Mouse (Mus musculus) kidney, postnatal 0 days (tissue): ENCODE measurements around the gene Fam129a. TPM values are rescaled to one million over a fixed set of nuclear protein-coding genes. Genes with fewer than 3 reads are reported as not detected.
A peak's percentile ranks its signal among the peaks of the same experiment; 100 is the strongest.

Experiments used
- ATAC-seq: fragments of 200-750 bp; cut with Nextera tagmentation; replicated peaks from 2 replicates; pipeline ENCODE4 v1.8.0; 2017; ENCODE audit warnings: low read depth, moderate number of reproducible peaks, moderate TSS enrichment, moderate library complexity; ENCODE audit not compliant: low FRiP score
- DNase-seq: peaks from one replicate; pipeline ENCODE4 v3.0.0-alpha.2; 2016; ENCODE audit warnings: low spot score
- H3K27ac ChIP-seq: fragments of 300-500 bp; sonication (generic); 2 replicates; pipeline ENCODE4 v1.5.1; 2014; ENCODE audit warnings: mild to moderate bottlenecking
- H3K27me3 ChIP-seq: fragments of 300-500 bp; sonication (generic); 2 replicates; pipeline ENCODE4 v1.6.1; 2014; ENCODE audit warnings: low read length, mixed read lengths; ENCODE audit not compliant: insufficient read depth
- H3K36me3 ChIP-seq: fragments of 300-500 bp; sonication (generic); 2 replicates; pipeline ENCODE4 v1.6.1; 2014; ENCODE audit warnings: low read length, mixed read lengths; ENCODE audit not compliant: insufficient read depth
- H3K4me1 ChIP-seq: fragments of 300-500 bp; sonication (generic); replicated peaks from 2 replicates; pipeline ENCODE4 v1.6.1; 2014; ENCODE audit warnings: antibody characterized with exemption, low read length, mixed read lengths; ENCODE audit not compliant: insufficient read depth
- H3K4me2 ChIP-seq: fragments of 300-500 bp; sonication (generic); 2 replicates; pipeline ENCODE4 v1.6.1; 2014; ENCODE audit warnings: mild to moderate bottlenecking, low read length, moderate library complexity, mixed read lengths
- H3K4me3 ChIP-seq: fragments of 300-500 bp; sonication (generic); replicated peaks from 2 replicates; pipeline ENCODE4 v1.5.1; 2014; ENCODE audit warnings: low read depth, low read length
- H3K9ac ChIP-seq: fragments of 300-500 bp; sonication (generic); 2 replicates; pipeline ENCODE4 v1.6.1; 2014; ENCODE audit warnings: low read depth, low read length
- H3K9me3 ChIP-seq: fragments of 300-500 bp; sonication (generic); replicated peaks from 2 replicates; pipeline ENCODE4 v1.6.1; 2016; ENCODE audit warnings: low read length, inconsistent platforms, mixed read lengths
- CTCF ChIP-seq: IDR thresholded peaks from 2 replicates; pipeline ENCODE4 v1.5.1; 2016; ENCODE audit warnings: antibody characterized with exemption, low read depth, mild to moderate bottlenecking, moderate library complexity
- WGBS: fragments of 180-500 bp; shearing (Covaris S2); extraction: QIAGEN DNeasy Blood & Tissue Kit; methylation state at CpG from one replicate; pipeline ENCODE4 v1.1.7; 2014; 5-methylcytosine and 5-hydroxymethylcytosine counted together
- polyA plus RNA-seq: library from polyadenylated mRNA; unstranded; fragments of >200 nt; fragmentation: Nextera tagmentation; extraction: Ambion mirVana; gene quantifications from 2 replicates; pipeline ENCODE4 v1.2.1, GENCODE M21; 2015

The Fam129a gene
- polyA plus RNA-seq, 1 experiment from 2014 or later, result 12.6 TPM

- no peak overlapping the region for H3K9ac ChIP-seq
- no peak overlapping the region for H3K4me3 ChIP-seq
- no peaks in the 10 kb centered on the region for H3K36me3 ChIP-seq
- no peak overlapping the region for H3K27ac ChIP-seq
- H3K27me3 ChIP-seq, result no peaks in the 10 kb centered on the region
- H3K4me1 ChIP-seq, result 0 out of 2 replicates have a peak, but pooled peaks cover 13% of the 10 kb centered on the region
- H3K4me2 ChIP-seq, result no peak overlapping the region
- no peak for TF ChIP-seq CTCF
- no peak for ATAC-seq
- no peaks in the 10 kb centered on the region for H3K9me3 ChIP-seq
- no peak for DNase-seq
Measured at GRCm38 (mm10) chr1:151620730-151621129, 49.7 kb downstream of the Fam129a start.

GRCm38 (mm10) chr1:151624442-151625226 lies 53.6 kb downstream of the Fam129a start:
- no peak for TF ChIP-seq CTCF
- Histone ChIP-seq H3K4me2 (no peak overlapping the region), H3K4me1 (0 out of 2 replicates have a peak, but pooled peaks cover 4% of the 10 kb centered on the region), H3K27ac (no peak overlapping the region), H3K4me3 (no peak overlapping the region), H3K9me3 (no peaks in the 10 kb centered on the region), H3K9ac (no peak overlapping the region), H3K27me3 (no peaks in the 10 kb centered on the region), H3K36me3 (no peaks in the 10 kb centered on the region)
- WGBS, result 85% methylated on average over 3 of the region's 3 CpGs
- ATAC-seq (no peak), DNase-seq (no peak)

- H3K9ac ChIP-seq, result no peak overlapping the region
- H3K36me3 ChIP-seq, result no peaks in the 10 kb centered on the region
- DNase-seq, result no peak
- H3K4me1 ChIP-seq, result 0 out of 2 replicates have a peak, but pooled peaks cover 2% of the 10 kb centered on the region
- no peak for TF ChIP-seq CTCF
- H3K4me3 ChIP-seq, result no peak overlapping the region
- no peak overlapping the region for H3K27ac ChIP-seq
- no peaks in the 10 kb centered on the region for H3K9me3 ChIP-seq
- no peak for ATAC-seq
- H3K27me3 ChIP-seq, result no peaks in the 10 kb centered on the region
- WGBS, result 87% methylated on average over 4 of the region's 4 CpGs
- no peak overlapping the region for H3K4me2 ChIP-seq
Measured at GRCm38 (mm10) chr1:151625260-151625659, 54.3 kb downstream of the Fam129a start.

GRCm38 (mm10) chr1:151625690-151626089 lies 54.7 kb downstream of the Fam129a start:
- no peaks in the 10 kb centered on the region for H3K9me3 ChIP-seq
- H3K4me2 ChIP-seq, result no peak overlapping the region
- no peak overlapping the region for H3K9ac ChIP-seq
- no peak overlapping the region for H3K27ac ChIP-seq
- WGBS, result 87% methylated on average over 2 of the region's 2 CpGs
- ATAC-seq, result no peak
- H3K4me3 ChIP-seq, result no peak overlapping the region
- no peaks in the 10 kb centered on the region for H3K36me3 ChIP-seq
- no peak for DNase-seq
- H3K4me1 ChIP-seq, result no peaks in the 10 kb centered on the region
- H3K27me3 ChIP-seq, result no peaks in the 10 kb centered on the region
- no peak for TF ChIP-seq CTCF

GRCm38 (mm10) chr1:151626631-151627030 lies 55.6 kb downstream of the Fam129a start:
- no peak for TF ChIP-seq CTCF
- no peak overlapping the region for H3K9ac ChIP-seq
- no peaks in the 10 kb centered on the region for H3K4me1 ChIP-seq
- H3K9me3 ChIP-seq, result no peaks in the 10 kb centered on the region
- no peak overlapping the region for H3K27ac ChIP-seq
- no peaks in the 10 kb centered on the region for H3K36me3 ChIP-seq
- ATAC-seq (no peak), DNase-seq (no peak)
- no peak overlapping the region for H3K4me2 ChIP-seq
- no peak overlapping the region for H3K4me3 ChIP-seq
- WGBS, result 61% methylated on average over 4 of the region's 4 CpGs
- no peaks in the 10 kb centered on the region for H3K27me3 ChIP-seq

- DNase-seq (peak; percentile 47), ATAC-seq (peak; percentile 43; the same call in 1 of the 2 replicates)
- no peaks in the 10 kb centered on the region for H3K36me3 ChIP-seq
- no peak overlapping the region for H3K4me3 ChIP-seq
- no peaks in the 10 kb centered on the region for H3K27me3 ChIP-seq
- H3K9me3 ChIP-seq, result no peaks in the 10 kb centered on the region
- H3K4me2 ChIP-seq, result no peak overlapping the region
- no peak overlapping the region for H3K9ac ChIP-seq
- no peak overlapping the region for H3K27ac ChIP-seq
- WGBS, result 32% methylated on average over 3 of the region's 3 CpGs
- no peak for TF ChIP-seq CTCF
- H3K4me1 ChIP-seq, result 0 out of 2 replicates have a peak, but pooled peaks cover 3% of the 10 kb centered on the region
Measured at GRCm38 (mm10) chr1:151627141-151627540, 56.2 kb downstream of the Fam129a start.
